Mouse (Mus musculus) left cerebral cortex, postnatal 10 days (tissue): ENCODE measurements around the gene Rpl13a. TPM values are rescaled to one million over a fixed set of nuclear protein-coding genes. Genes with fewer than 3 reads are reported as not detected.
"Not testable (repeated sequence)": the region's sequence is repeated elsewhere in the genome, so short reads cannot be mapped to it uniquely, and the experiment has no call there.

Experiments
- DNase-seq, 2 experiments: peaks; one replicate each; pipeline ENCODE4 v3.0.0; 2021 to 2022; ENCODE audit warnings: low spot score in 2 of 2, mixed read lengths in 1 of 2; ENCODE audit errors: extremely low spot score in 1 of 2
- intact Hi-C: fragments of 180-260 bp; cut with DNase I; formaldehyde crosslinking; loops from one replicate; pipeline ENCODE4 v1.15.1; 2025
- total RNA-seq, 2 experiments: library from RNA; stranded (reverse); gene quantifications; 2 replicates each; pipeline ENCODE4 v1.2.3; 2021

Rpl13a gene
- total RNA-seq, 2 experiments from 2014 or later: 739 TPM

GRCm38 (mm10) chr7:45102441-45102840, 26.1 kb downstream of the Rpl13a start:
- DNase-seq: no peak
- intact Hi-C loops: no loop called here

GRCm38 (mm10) chr7:45100046-45100445, 28.5 kb downstream of the Rpl13a start:
- DNase-seq: no peak
- intact Hi-C loops: no loop called here

- no peak for DNase-seq
- intact Hi-C loops: no loop called here
Measured at GRCm38 (mm10) chr7:45098541-45099240, 29.9 kb downstream of the Rpl13a start.

- intact Hi-C loops: no loop called here
- no peak for DNase-seq
Measured at GRCm38 (mm10) chr7:45097479-45097878, 31.1 kb downstream of the Rpl13a start.

- DNase-seq, intact Hi-C loops: not testable (repeated sequence)
Measured at GRCm38 (mm10) chr7:45095965-45096364, 32.6 kb downstream of the Rpl13a start.

GRCm38 (mm10) chr7:45095367-45095766, 33.2 kb downstream of the Rpl13a start:
- intact Hi-C loops: no loop called here

GRCm38 (mm10) chr7:45094121-45094520, 34.4 kb downstream of the Rpl13a start:
- no peak for DNase-seq
- intact Hi-C loops: no loop called here

More at GRCm38 (mm10) chr7:45095367-45095766, 33.2 kb downstream of the Rpl13a start:
- no peak for DNase-seq

GRCm38 (mm10) chr7:45093516-45093905, 35.0 kb downstream of the Rpl13a start:
- intact Hi-C loops: no loop called here
- peak in 1 of 2 experiments; percentile 38 for DNase-seq

- DNase-seq: no peak
- intact Hi-C loops: no loop called here
Measured at GRCm38 (mm10) chr7:45092828-45093515, 35.6 kb downstream of the Rpl13a start.

GRCm38 (mm10) chr7:45092048-45092447, 36.5 kb downstream of the Rpl13a start, which contains the start of gene Rcn3:
Rcn3 (minus strand) TSS chr7:45092221.
- intact Hi-C loops: no loop called here
- DNase-seq: peak; percentile 64 to 94

- peak in 1 of 2 experiments; percentile 45 for DNase-seq
- intact Hi-C loops: no loop called here
Measured at GRCm38 (mm10) chr7:45091001-45091990, 37.3 kb downstream of the Rpl13a start.

- intact Hi-C loops: no loop called here
- no peak for DNase-seq
Measured at GRCm38 (mm10) chr7:45090251-45090977, 38.1 kb downstream of the Rpl13a start.

GRCm38 (mm10) chr7:45088597-45088996, 40.0 kb downstream of the Rpl13a start:
- intact Hi-C loops: no loop called here
- DNase-seq: peak in 1 of 2 experiments; percentile 26

- no peak for DNase-seq
- intact Hi-C loops: no loop called here
Measured at GRCm38 (mm10) chr7:45086084-45086483, 42.5 kb downstream of the Rpl13a start.

GRCm38 (mm10) chr7:45083300-45083890, 45.2 kb downstream of the Rpl13a start:
- peak in 1 of 2 experiments; percentile 29 for DNase-seq
- intact Hi-C loops: loop anchor here (5.0 kb wide), 2 partner anchors 44 to 114 kb away; partner anchors contain the start of gene Rpl13a

- intact Hi-C loops: loop anchor here (5.0 kb wide), 2 partner anchors 45 to 115 kb away; partner anchors contain the start of gene Rpl13a
- DNase-seq: peak in 1 of 2 experiments; percentile 92
Measured at GRCm38 (mm10) chr7:45082401-45083299, 45.9 kb downstream of the Rpl13a start.

GRCm38 (mm10) chr7:45081016-45081415, 47.5 kb downstream of the Rpl13a start:
- intact Hi-C loops: loop anchor here (5.0 kb wide), 2 partner anchors 46 to 116 kb away; partner anchors contain the start of gene Rpl13a
- DNase-seq: peak in 1 of 2 experiments; percentile 43
